Mouse (Mus musculus): ENCODE data around the gene Dnajb4.
"Not testable (repeated sequence)": the region's sequence is repeated elsewhere in the genome, so short reads cannot be mapped to it uniquely, and the experiment has no call there.

DNA sequence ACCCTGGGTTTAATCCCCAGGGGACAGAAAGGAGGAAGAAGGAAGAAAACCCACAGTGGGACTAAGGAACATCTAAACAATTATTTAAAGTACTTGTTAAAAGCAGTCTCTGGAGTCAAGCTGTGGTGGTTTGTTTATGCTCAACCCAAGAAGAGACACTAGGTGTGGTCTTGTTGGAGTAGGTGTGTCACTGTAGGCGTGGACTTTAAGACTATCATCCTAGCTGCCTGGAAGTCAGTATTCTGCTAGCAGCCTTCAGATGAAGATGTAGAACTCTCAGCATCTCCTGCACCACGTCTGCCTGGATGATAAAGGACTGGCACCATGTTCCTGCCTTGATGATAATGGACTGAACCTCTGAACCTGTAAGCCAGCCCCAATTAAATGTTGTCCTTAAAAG, 12.9 kb downstream of the Dnajb4 start:
- TF ChIP-seq POLR2A (IDR thresholded peaks at IDR 0.05; ENCODE audit: borderline replicate concordance, extremely low read depth, low read depth, low read length); CTCF (IDR thresholded peaks at IDR 0.05; ENCODE audit: insufficient read depth, low read length): not testable (repeated sequence)
